Mouse (Mus musculus) left cerebral cortex, postnatal 10 days (tissue): ENCODE results near the gene Olfr313. TPM values are rescaled to one million over a fixed set of nuclear protein-coding genes. Genes with fewer than 3 reads are reported as not detected.
"Not testable (repeated sequence)": the region's sequence is repeated elsewhere in the genome, so short reads cannot be mapped to it uniquely, and the experiment has no call there.

Experiments
- DNase-seq, 2 experiments: peaks; one replicate each; pipeline ENCODE4 v3.0.0; 2021 to 2022; ENCODE audit warnings: low spot score in 2 of 2, mixed read lengths in 1 of 2; ENCODE audit errors: extremely low spot score in 1 of 2
- intact Hi-C: fragments of 180-260 bp; cut with DNase I; formaldehyde crosslinking; loops from one replicate; pipeline ENCODE4 v1.15.1; 2025
- total RNA-seq, 2 experiments: library from RNA; stranded (reverse); gene quantifications; 2 replicates each; pipeline ENCODE4 v1.2.3; 2021

Gene Olfr313
- total RNA-seq, 2 experiments from 2014 or later, result not detected

DNA sequence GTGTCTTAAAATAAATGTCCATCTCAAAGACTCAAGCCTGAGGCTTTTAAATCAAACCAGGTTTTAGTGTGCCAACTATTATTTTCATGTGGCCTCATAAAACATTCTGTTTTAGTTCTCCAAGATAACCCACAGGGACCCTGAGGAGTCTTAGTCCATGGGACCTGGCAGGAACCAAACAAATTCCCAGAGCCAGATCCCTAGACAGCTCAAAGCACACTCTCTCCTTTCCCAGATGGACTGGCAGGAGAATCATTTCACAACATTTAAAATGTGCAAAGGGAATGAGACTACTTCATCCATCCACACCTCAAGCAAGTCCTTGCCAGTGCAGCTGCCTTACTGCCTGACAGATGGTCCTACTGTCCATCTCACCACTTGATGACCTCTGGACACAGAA lies 24.2 kb downstream of the Olfr313 start, which contains the start of gene Olfr311:
Gene Olfr311, plus strand, starts transcription at position 301 of the 400 bp plus-strand sequence.
- DNase-seq, intact Hi-C loops: not testable (repeated sequence)

DNA sequence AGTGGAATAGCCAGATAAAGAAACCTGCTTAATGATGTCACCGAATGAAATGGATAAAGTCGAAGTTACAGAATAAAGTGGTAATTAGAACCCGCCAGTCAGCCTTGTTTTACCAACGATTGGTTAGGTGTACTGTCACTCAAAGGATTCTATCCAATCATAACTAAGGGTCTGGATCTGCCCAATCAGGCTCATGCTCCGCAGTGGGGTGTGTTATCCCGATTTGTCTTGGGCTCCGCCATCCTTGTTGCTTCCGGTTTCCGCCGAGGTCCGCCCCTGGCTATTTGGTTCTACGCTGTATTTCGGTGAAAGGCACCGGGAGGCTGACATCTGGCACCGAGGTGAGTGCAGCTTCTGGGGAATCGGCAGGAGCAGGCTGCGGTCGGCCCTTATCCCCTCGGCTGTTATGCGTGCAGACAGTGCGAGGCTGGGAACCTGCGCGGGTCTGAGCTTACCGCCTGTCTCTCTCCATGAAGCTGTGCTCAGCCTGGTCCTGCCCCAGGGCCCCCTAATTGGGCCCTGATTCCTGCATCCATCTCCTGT lies 32.2 kb downstream of the Olfr313 start, which contains the start of gene Gm12258:
Gene Gm12258, plus strand, starts transcription at position 240 of the 543 bp plus-strand sequence.
- peak; percentile 89 to 99 for DNase-seq
- intact Hi-C loops, result no loop called here

DNA sequence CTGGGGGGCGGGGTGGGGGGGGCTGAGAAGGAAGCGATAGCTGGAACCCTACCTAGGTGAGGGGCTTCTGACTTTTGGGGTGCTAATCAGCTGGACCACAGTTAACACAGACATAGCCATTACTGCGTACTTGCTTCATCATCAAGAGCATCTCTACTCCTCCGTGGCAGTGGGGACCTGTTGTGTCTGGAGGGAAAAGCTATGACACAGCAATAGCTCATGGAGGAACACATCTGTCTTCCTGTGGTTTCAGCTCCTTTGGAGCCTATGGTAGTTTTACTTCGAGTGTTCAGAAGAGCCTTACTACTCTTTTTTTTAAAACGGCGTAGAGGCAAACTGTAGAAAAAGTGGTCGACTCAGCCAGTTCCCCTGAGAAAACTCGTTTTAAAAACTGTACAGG lies 32.8 kb downstream of the Olfr313 start:
- DNase-seq, result no peak
- intact Hi-C loops, result no loop called here

DNA sequence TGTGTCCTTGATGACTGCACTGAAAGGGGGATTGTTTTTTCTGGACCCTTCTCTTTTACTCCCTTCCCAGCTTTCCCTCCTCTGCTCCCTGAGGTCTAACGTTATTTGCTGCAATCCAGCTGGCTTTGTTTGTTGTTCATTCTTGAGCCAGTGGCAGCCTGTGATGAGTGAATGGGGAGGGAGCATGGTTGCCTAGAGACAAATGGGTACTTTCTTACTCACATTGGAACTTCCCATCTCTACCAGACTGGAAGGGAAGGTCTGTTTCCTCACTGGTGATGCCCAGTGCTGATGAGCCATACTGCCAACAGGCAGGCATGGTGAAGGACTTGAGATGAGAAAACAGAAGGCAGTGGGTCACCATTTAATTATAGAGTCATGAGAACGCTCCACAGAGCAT lies 34.9 kb downstream of the Olfr313 start:
- intact Hi-C loops, result no loop called here
- no peak for DNase-seq

- no peak for DNase-seq
- intact Hi-C loops, result no loop called here
Observed at GRCm38 (mm10) chr11:58860744-58861143, 45.9 kb downstream of the Olfr313 start.

GRCm38 (mm10) chr11:58867039-58867953 lies 52.5 kb downstream of the Olfr313 start, which contains the start of gene 2810021J22Rik:
TSS of gene 2810021J22Rik (plus strand) at chr11:58867216.
- intact Hi-C loops, result no loop called here
- peak; percentile 62 to 82 for DNase-seq

GRCm38 (mm10) chr11:58867954-58868330 lies 53.1 kb downstream of the Olfr313 start:
- intact Hi-C loops, result no loop called here

More at GRCm38 (mm10) chr11:58867954-58868330, 53.1 kb downstream of the Olfr313 start:
- no peak for DNase-seq

Other genes with a start within 250 kb of the Olfr313 start
- not detected for gene Olfr224, start 244.4 kb upstream of the Olfr313 start, total RNA-seq
- gene Olfr325, start 237.3 kb upstream of the Olfr313 start, total RNA-seq, result not detected
- not detected for gene Olfr324, start 219.9 kb upstream of the Olfr313 start, total RNA-seq
- gene 2210407C18Rik, start 198.9 kb upstream of the Olfr313 start, total RNA-seq, result not detected
- not detected for gene Olfr323, start 184.5 kb upstream of the Olfr313 start, total RNA-seq
- gene Trim58, start 174.5 kb upstream of the Olfr313 start, total RNA-seq, result under 1 TPM in 1 of 2 experiments, not detected in 1; 0.20 TPM
- not detected for gene Olfr322, start 156.2 kb upstream of the Olfr313 start, total RNA-seq
- gene Olfr320, start 133.9 kb upstream of the Olfr313 start, total RNA-seq, result not detected
- gene Olfr319, start 115.8 kb upstream of the Olfr313 start, total RNA-seq, result not detected
- not detected for gene Olfr318, start 91.0 kb upstream of the Olfr313 start, total RNA-seq
- under 1 TPM; 0.20 to 0.30 TPM for gene Olfr317, start 75.8 kb upstream of the Olfr313 start, total RNA-seq
- gene Olfr316, start 62.3 kb upstream of the Olfr313 start, total RNA-seq, result under 1 TPM; 0.24 to 0.28 TPM
- not detected for gene Olfr315, start 41.8 kb upstream of the Olfr313 start, total RNA-seq
- gene Olfr314, start 32.0 kb upstream of the Olfr313 start, total RNA-seq, result not detected
- 1 to 10 TPM; 1.2 to 2.2 TPM for gene Fam183b, start 13.0 kb upstream of the Olfr313 start, total RNA-seq
- gene Olfr312, start 14.2 kb downstream of the Olfr313 start, total RNA-seq, result not detected
- gene Olfr311, start 24.3 kb downstream of the Olfr313 start, total RNA-seq, result not detected
- 10 to 100 TPM; 17.5 to 18.7 TPM for gene Gm12258, start 32.2 kb downstream of the Olfr313 start, total RNA-seq
- gene 2810021J22Rik, start 52.2 kb downstream of the Olfr313 start, total RNA-seq, result 10 to 100 TPM in 1 of 2 experiments, 1 to 10 TPM in 1; 8.8 to 11.0 TPM
- 1 to 10 TPM; 9.5 to 9.6 TPM for gene Zfp39, start 89.2 kb downstream of the Olfr313 start, total RNA-seq
- gene Btnl10, start 102.9 kb downstream of the Olfr313 start, total RNA-seq, result under 1 TPM in 1 of 2 experiments, not detected in 1; 0.06 TPM
- gene Rnf187, start 123.9 kb downstream of the Olfr313 start, total RNA-seq, result 100 to 1,000 TPM; 471 to 480 TPM
- gene Hist3h2ba, start 133.9 kb downstream of the Olfr313 start, total RNA-seq, result 100 to 1,000 TPM; 172 to 180 TPM
- gene Hist3h2a, start 139.7 kb downstream of the Olfr313 start, total RNA-seq, result 10 to 100 TPM; 66.5 to 67.4 TPM
- 1 to 10 TPM; 2.8 to 3.7 TPM for gene Trim17, start 139.7 kb downstream of the Olfr313 start, total RNA-seq
- gene Trim11, start 163.1 kb downstream of the Olfr313 start, total RNA-seq, result 10 to 100 TPM; 22.0 to 22.7 TPM